Mouse (Mus musculus): ENCODE results near the gene Gch1. TPM values are rescaled to one million over a fixed set of nuclear protein-coding genes. Genes with fewer than 3 reads are reported as not detected.

Gch1 gene
- total RNA-seq, 2 experiments from 2014 or later: 1.7 to 1.9 TPM

GRCm38 (mm10) chr14:47104246-47105173 is 84.7 kb downstream of the Gch1 start:
- ATAC-seq (replicated peaks; ENCODE audit: poor library complexity): peak; percentile 36

Other genes starting within 250 kb of the Gch1 start
- 48.8 and 58.1 TPM in 2 replicates for gene Wdhd1, start 87.4 kb upstream of the Gch1 start, total RNA-seq (2015)
- gene Wdhd1, start 87.4 kb upstream of the Gch1 start, total RNA-seq (2017): 105 and 152 TPM in 2 replicates
- gene Socs4, start 87.5 kb upstream of the Gch1 start, total RNA-seq (2015): 22.5 and 24.1 TPM in 2 replicates
- 16.1 and 34.4 TPM in 2 replicates for gene Socs4, start 87.5 kb upstream of the Gch1 start, total RNA-seq (2017)
- 76.4 and 79.4 TPM in 2 replicates for gene Mapk1ip1l, start 108.9 kb upstream of the Gch1 start, total RNA-seq (2015)
- gene Mapk1ip1l, start 108.9 kb upstream of the Gch1 start, total RNA-seq (2017): 40.0 and 56.4 TPM in 2 replicates
- gene Lgals3, start 178.3 kb upstream of the Gch1 start, total RNA-seq (2015): 26.1 and 43.8 TPM in 2 replicates
- 4.8 and 12.0 TPM in 2 replicates for gene Lgals3, start 178.3 kb upstream of the Gch1 start, total RNA-seq (2017)
- 44.2 and 53.5 TPM in 2 replicates for gene Dlgap5, start 229.0 kb upstream of the Gch1 start, total RNA-seq (2015)
- 75.3 and 77.0 TPM in 2 replicates for gene Dlgap5, start 229.0 kb upstream of the Gch1 start, total RNA-seq (2017)